Mouse (Mus musculus): Measurements from ENCODE around the gene Eepd1. TPM values are rescaled to one million over a fixed set of nuclear protein-coding genes. Genes with fewer than 3 reads are reported as not detected.

Gene Eepd1
- total and polyA plus RNA-seq, 2 experiments from 2014 or later: 19.9 to 21.4 TPM

DNA sequence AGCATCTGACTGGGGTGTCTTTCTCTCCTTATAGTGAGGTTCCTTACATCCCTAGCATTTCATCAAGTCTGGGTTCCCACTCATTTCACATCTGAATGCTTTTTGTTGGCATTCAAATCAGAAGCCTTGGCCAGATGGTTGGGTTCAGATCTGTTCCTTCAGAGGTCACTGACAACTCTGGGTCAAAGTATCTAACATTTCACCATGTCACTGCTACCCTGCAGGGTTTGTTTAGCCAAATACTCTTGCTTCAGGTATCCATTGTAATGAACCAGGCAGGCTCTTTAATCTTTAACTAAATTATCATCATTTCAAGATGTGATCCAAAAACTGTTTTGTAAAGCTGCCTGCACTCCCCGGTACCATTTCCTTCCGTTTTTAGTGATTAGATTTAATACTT lies 671 bp upstream of the Eepd1 start:
- DNase-seq (ENCODE audit: low spot score): no peak

DNA sequence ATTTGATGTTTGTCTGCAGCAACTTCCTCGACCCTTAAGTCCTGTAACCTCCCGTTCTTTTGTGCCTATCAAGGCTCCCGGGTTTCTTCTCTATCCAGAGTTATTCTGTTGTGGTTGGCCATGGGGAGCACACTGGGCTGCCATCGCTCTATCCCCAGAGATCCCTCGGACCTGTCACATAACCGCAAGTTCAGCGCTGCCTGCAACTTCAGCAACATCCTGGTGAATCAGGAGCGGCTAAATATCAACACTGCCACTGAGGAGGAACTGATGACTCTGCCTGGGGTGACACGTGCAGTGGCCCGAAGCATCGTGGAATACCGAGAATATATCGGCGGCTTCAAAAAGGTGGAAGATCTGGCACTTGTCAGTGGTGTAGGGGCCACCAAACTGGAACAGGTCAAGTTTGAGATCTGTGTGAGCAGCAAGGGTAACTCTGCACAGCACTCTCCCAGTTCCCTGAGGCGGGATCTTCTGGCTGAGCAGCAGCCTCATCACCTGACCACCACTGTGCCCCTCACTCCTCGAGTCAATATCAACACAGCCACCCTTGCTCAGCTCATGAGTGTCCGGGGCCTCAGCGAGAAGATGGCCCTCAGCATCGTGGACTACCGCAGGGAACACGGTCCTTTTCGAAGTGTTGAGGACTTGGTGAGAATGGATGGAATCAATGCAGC lies 1.1 kb downstream of the Eepd1 start:
- H3K9ac ChIP-seq (replicated peaks; ENCODE audit: low read depth, low read length): peak overlapping the region; percentile 78
- H3K27me3 ChIP-seq (ENCODE audit: control insufficient read depth, insufficient read depth, low read length): no peaks in the 10 kb centered on the region
- peaks cover 54% of the 10 kb centered on the region for H3K4me1 ChIP-seq (ENCODE audit: control insufficient read depth, insufficient read depth)
- peak overlapping the region; percentile 96 for H3K4me2 ChIP-seq (ENCODE audit: low read depth, low read length)
- H3K9me3 ChIP-seq (replicated peaks; ENCODE audit: control insufficient read depth, low read length): no peaks in the 10 kb centered on the region
- no peak for TF ChIP-seq EP300 (IDR thresholded peaks at IDR 0.05; ENCODE audit: low read depth)
- no peak for TF ChIP-seq CTCF (IDR thresholded peaks at IDR 0.05; ENCODE audit: low read depth)
- DNase-seq (ENCODE audit: low spot score) (no peak), ATAC-seq (ENCODE audit: insufficient read depth, low read depth) (no peak)
- 31% methylated on average over 22 of the region's 22 CpGs for WGBS
- H3K4me3 ChIP-seq (ENCODE audit: low read depth, low read length): peak overlapping the region; percentile 78
- no peaks in the 10 kb centered on the region for H3K36me3 ChIP-seq (replicated peaks; ENCODE audit: control insufficient read depth, insufficient read depth, low read length)
- H3K27ac ChIP-seq (ENCODE audit: low read depth): no peak overlapping the region

More for the DNA sequence above, 671 bp upstream of the Eepd1 start:
- Histone ChIP-seq H3K27me3 (ENCODE audit: control insufficient read depth, insufficient read depth, low read length) (no peaks in the 10 kb centered on the region), H3K36me3 (replicated peaks; ENCODE audit: control insufficient read depth, insufficient read depth, low read length) (no peaks in the 10 kb centered on the region), H3K27ac (ENCODE audit: low read depth) (no peak overlapping the region), H3K4me1 (ENCODE audit: control insufficient read depth, insufficient read depth) (peaks cover 36% of the 10 kb centered on the region), H3K4me3 (ENCODE audit: low read depth, low read length) (no peak overlapping the region), H3K4me2 (ENCODE audit: low read depth, low read length) (no peak overlapping the region), H3K9me3 (replicated peaks; ENCODE audit: control insufficient read depth, low read length) (no peaks in the 10 kb centered on the region), H3K9ac (replicated peaks; ENCODE audit: low read depth, low read length) (no peak overlapping the region)
- 95% methylated on average over 2 of the region's 2 CpGs for WGBS
- ATAC-seq (ENCODE audit: insufficient read depth, low read depth): no peak
- no peak for TF ChIP-seq EP300 (IDR thresholded peaks at IDR 0.05; ENCODE audit: low read depth)
- TF ChIP-seq CTCF (IDR thresholded peaks at IDR 0.05; ENCODE audit: low read depth): no peak

DNA sequence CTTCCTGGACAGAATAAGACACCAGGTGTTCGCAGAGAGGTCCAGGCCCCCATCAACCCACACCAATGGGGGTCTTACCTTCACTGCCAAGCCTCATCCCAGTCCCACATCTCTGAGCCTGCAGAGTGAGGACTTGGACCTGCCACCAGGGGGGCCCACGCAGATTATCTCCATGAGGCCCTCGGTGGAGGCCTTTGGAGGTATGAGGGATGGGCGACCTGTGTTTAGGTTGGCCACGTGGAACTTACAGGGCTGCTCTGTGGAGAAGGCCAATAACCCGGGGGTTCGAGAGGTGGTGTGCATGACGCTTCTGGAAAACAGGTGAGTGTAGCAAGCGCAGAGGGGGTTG lies 1.6 kb downstream of the Eepd1 start:
- H3K9me3 ChIP-seq (replicated peaks; ENCODE audit: control insufficient read depth, low read length): no peaks in the 10 kb centered on the region
- H3K4me1 ChIP-seq (ENCODE audit: control insufficient read depth, insufficient read depth): peaks cover 58% of the 10 kb centered on the region
- peak overlapping the region; percentile 78 for H3K4me3 ChIP-seq (ENCODE audit: low read depth, low read length)
- WGBS: 56% methylated on average over 9 of the region's 9 CpGs
- no peak for DNase-seq (ENCODE audit: low spot score)
- TF ChIP-seq CTCF (IDR thresholded peaks at IDR 0.05; ENCODE audit: low read depth): peak; percentile 34
- TF ChIP-seq EP300 (IDR thresholded peaks at IDR 0.05; ENCODE audit: low read depth): no peak
- H3K36me3 ChIP-seq (replicated peaks; ENCODE audit: control insufficient read depth, insufficient read depth, low read length): no peaks in the 10 kb centered on the region
- no peak for ATAC-seq (ENCODE audit: insufficient read depth, low read depth)
- no peaks in the 10 kb centered on the region for H3K27me3 ChIP-seq (ENCODE audit: control insufficient read depth, insufficient read depth, low read length)
- H3K4me2 ChIP-seq (ENCODE audit: low read depth, low read length): peak overlapping the region; percentile 96
- peak overlapping the region; percentile 78; the same call in 1 of the 2 replicates for H3K9ac ChIP-seq (replicated peaks; ENCODE audit: low read depth, low read length)
- H3K27ac ChIP-seq (ENCODE audit: low read depth): no peak overlapping the region

DNA sequence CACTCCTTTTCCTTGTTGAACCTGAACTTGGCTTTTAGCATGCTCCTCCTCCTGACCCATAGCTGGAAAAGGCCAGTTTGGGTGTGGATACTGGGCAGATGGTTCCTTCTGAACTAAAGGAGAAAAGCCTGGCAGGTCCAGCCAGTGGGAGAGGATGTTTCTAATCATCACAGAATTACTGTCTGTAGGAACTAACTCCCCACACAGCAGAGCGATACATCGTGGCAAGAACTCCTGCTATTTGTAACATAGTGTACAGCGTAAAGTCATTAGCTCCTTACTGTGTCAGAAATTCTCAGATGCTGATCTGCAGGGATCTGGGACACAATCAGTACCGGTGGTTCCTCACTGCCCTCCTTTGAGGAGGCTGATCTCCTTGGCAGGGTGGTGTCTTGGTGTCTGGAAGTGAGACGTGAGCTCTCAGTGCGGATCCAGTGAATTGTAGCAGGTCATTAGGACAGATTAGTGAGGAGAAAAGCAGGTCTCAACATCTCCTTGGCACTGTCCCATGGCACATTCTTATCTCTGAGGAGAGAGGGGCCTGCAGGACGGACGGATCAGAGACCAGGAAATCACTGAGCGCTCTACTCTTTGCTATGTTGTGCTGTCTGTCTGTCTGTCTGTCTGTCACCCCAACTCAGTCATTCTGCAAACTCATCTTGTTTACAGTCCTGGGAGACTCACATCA lies 2.7 kb downstream of the Eepd1 start:
- DNase-seq (ENCODE audit: low spot score): no peak

DNA sequence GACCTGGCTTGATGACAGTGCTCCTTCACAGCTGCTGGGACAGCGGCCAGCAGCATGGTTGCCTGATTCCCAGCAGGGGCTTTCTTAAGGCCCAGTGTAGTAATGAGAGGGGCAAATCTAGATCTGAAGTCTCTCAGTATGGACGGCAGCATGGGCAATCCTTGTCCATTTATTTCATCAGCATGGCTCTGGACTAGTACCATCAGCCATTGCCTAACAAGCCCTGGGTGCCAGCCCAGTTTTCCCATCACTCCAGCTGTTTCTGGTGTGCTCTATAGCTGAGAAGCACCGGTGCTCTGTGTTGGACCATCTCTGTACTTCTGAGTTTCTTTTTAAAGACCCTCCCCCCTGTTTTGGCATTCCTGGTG lies 3.3 kb downstream of the Eepd1 start:
- H3K36me3 ChIP-seq (replicated peaks; ENCODE audit: control insufficient read depth, insufficient read depth, low read length): 0 out of 2 replicates have a peak, but pooled peaks cover 3% of the 10 kb centered on the region
- peak overlapping the region; percentile 78 for H3K4me3 ChIP-seq (ENCODE audit: low read depth, low read length)
- H3K27ac ChIP-seq (ENCODE audit: low read depth): 0 out of 2 replicates have a peak overlapping the region, but pooled peaks have one; percentile 6
- ATAC-seq (ENCODE audit: insufficient read depth, low read depth): no peak
- H3K9me3 ChIP-seq (replicated peaks; ENCODE audit: control insufficient read depth, low read length): no peaks in the 10 kb centered on the region
- no peak for TF ChIP-seq CTCF (IDR thresholded peaks at IDR 0.05; ENCODE audit: low read depth)
- no peak for TF ChIP-seq EP300 (IDR thresholded peaks at IDR 0.05; ENCODE audit: low read depth)
- H3K9ac ChIP-seq (replicated peaks; ENCODE audit: low read depth, low read length): peak overlapping the region; percentile 53
- WGBS: 28% methylated on average over 3 of the region's 3 CpGs
- DNase-seq (ENCODE audit: low spot score): no peak
- H3K27me3 ChIP-seq (ENCODE audit: control insufficient read depth, insufficient read depth, low read length): no peaks in the 10 kb centered on the region
- H3K4me1 ChIP-seq (ENCODE audit: control insufficient read depth, insufficient read depth): peaks cover 74% of the 10 kb centered on the region
- peak overlapping the region; percentile 96 for H3K4me2 ChIP-seq (ENCODE audit: low read depth, low read length)

More for the DNA sequence above, 2.7 kb downstream of the Eepd1 start:
- Histone ChIP-seq H3K36me3 (replicated peaks; ENCODE audit: control insufficient read depth, insufficient read depth, low read length) (0 out of 2 replicates have a peak, but pooled peaks cover 3% of the 10 kb centered on the region), H3K27ac (ENCODE audit: low read depth) (0 out of 2 replicates have a peak overlapping the region, but pooled peaks have one; percentile 25), H3K27me3 (ENCODE audit: control insufficient read depth, insufficient read depth, low read length) (no peaks in the 10 kb centered on the region), H3K4me1 (ENCODE audit: control insufficient read depth, insufficient read depth) (peaks cover 68% of the 10 kb centered on the region), H3K9me3 (replicated peaks; ENCODE audit: control insufficient read depth, low read length) (no peaks in the 10 kb centered on the region), H3K9ac (replicated peaks; ENCODE audit: low read depth, low read length) (peak overlapping the region; percentile 53), H3K4me3 (ENCODE audit: low read depth, low read length) (peak overlapping the region; percentile 78), H3K4me2 (ENCODE audit: low read depth, low read length) (peak overlapping the region; percentile 96)
- TF ChIP-seq EP300 (IDR thresholded peaks at IDR 0.05; ENCODE audit: low read depth) (no peak), CTCF (IDR thresholded peaks at IDR 0.05; ENCODE audit: low read depth) (no peak)
- ATAC-seq (ENCODE audit: insufficient read depth, low read depth): no peak
- WGBS: 28% methylated on average over 9 of the region's 9 CpGs
